Mouse (Mus musculus): ENCODE data around the gene Serpinb9. TPM values are rescaled to one million over a fixed set of nuclear protein-coding genes. Genes with fewer than 3 reads are reported as not detected.
"Not testable (repeated sequence)": the region's sequence is repeated elsewhere in the genome, so short reads cannot be mapped to it uniquely, and the experiment has no call there.

Gene Serpinb9
- polyA plus RNA-seq (2016; fragmentation: Nextera tagmentation; extraction: Ambion mirVana) = 2.1 and 2.4 TPM in 2 replicates

GRCm38 (mm10) chr13:33002950-33003349, at the start of gene Serpinb9:
TSS of gene Serpinb9 (plus strand) at chr13:33003250.
- Histone ChIP-seq H3K9ac (peak within 1 kb of the TSS; percentile 83), H3K27ac (peak within 1 kb of the TSS; percentile 90), H3K27me3 (replicated peaks) (no peaks in the 10 kb centered on the region), H3K9me3 (replicated peaks) (no peaks in the 10 kb centered on the region), H3K4me2 (peak within 1 kb of the TSS; percentile 79), H3K4me1 (peaks cover 33% of the 10 kb centered on the region), H3K36me3 (no peaks in the 10 kb centered on the region), H3K4me3 (peak within 1 kb of the TSS; percentile 62)
- no peak for ATAC-seq
- 76% methylated on average over 3 of the region's 3 CpGs for WGBS (ENCODE audit: insufficient replicate concordance)

DNA sequence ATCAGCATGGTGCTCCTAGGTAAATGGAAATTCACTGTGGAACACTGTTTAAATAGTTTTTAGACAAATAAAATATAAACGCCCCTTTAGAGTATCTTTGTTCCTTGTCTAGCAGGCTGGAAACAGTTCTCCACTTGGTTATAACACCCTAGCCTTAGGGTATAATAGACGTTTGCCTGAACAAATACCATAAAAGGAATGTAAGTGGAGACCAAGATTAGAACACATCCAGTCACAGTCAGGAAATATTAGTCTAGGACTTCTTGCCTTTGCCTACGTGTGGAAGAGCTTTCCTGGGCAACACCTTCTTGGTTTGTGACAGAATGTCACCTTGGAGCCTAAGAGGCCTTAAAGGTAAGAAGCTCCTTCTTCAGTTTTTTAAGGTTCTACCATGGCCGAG, 46.5 kb upstream of the Serpinb9 start:
- no peak overlapping the region for H3K4me3 ChIP-seq
- no peaks in the 10 kb centered on the region for H3K4me1 ChIP-seq
- H3K27me3 ChIP-seq (replicated peaks) = no peaks in the 10 kb centered on the region
- no peaks in the 10 kb centered on the region for H3K36me3 ChIP-seq
- no peak overlapping the region for H3K27ac ChIP-seq
- no peak overlapping the region for H3K9ac ChIP-seq
- WGBS (ENCODE audit: insufficient replicate concordance) = 50% methylated on average over 4 of the region's 4 CpGs
- no peaks in the 10 kb centered on the region for H3K9me3 ChIP-seq (replicated peaks)
- no peak overlapping the region for H3K4me2 ChIP-seq
- ATAC-seq = no peak

GRCm38 (mm10) chr13:32957917-32958316, 45.1 kb upstream of the Serpinb9 start:
- WGBS (ENCODE audit: insufficient replicate concordance) = 62% methylated on average over 4 of the region's 4 CpGs
- Histone ChIP-seq H3K27me3 (replicated peaks) (no peaks in the 10 kb centered on the region), H3K9me3 (replicated peaks) (no peaks in the 10 kb centered on the region), H3K4me3 (no peak overlapping the region), H3K27ac (no peak overlapping the region), H3K4me1 (peaks cover 4% of the 10 kb centered on the region), H3K4me2 (no peak overlapping the region), H3K9ac (no peak overlapping the region), H3K36me3 (no peaks in the 10 kb centered on the region)
- ATAC-seq = no peak

GRCm38 (mm10) chr13:32958521-32958920, 44.5 kb upstream of the Serpinb9 start:
- H3K4me1 ChIP-seq; H3K27ac ChIP-seq; H3K27me3 ChIP-seq (replicated peaks); H3K9me3 ChIP-seq (replicated peaks); H3K4me2 ChIP-seq; H3K4me3 ChIP-seq; H3K9ac ChIP-seq; H3K36me3 ChIP-seq; ATAC-seq: not testable (repeated sequence)
- 63% methylated on average over 7 of the region's 7 CpGs for WGBS (ENCODE audit: insufficient replicate concordance)

GRCm38 (mm10) chr13:32963990-32964753, 38.9 kb upstream of the Serpinb9 start:
- no peak for ATAC-seq
- Histone ChIP-seq H3K9ac (no peak overlapping the region), H3K4me2 (no peak overlapping the region), H3K27me3 (replicated peaks) (no peaks in the 10 kb centered on the region), H3K4me3 (no peak overlapping the region), H3K36me3 (no peaks in the 10 kb centered on the region), H3K27ac (peak overlapping the region; percentile 8), H3K4me1 (peaks cover 52% of the 10 kb centered on the region), H3K9me3 (replicated peaks) (no peaks in the 10 kb centered on the region)
- WGBS (ENCODE audit: insufficient replicate concordance) = 75% methylated on average over 9 of the region's 9 CpGs

DNA sequence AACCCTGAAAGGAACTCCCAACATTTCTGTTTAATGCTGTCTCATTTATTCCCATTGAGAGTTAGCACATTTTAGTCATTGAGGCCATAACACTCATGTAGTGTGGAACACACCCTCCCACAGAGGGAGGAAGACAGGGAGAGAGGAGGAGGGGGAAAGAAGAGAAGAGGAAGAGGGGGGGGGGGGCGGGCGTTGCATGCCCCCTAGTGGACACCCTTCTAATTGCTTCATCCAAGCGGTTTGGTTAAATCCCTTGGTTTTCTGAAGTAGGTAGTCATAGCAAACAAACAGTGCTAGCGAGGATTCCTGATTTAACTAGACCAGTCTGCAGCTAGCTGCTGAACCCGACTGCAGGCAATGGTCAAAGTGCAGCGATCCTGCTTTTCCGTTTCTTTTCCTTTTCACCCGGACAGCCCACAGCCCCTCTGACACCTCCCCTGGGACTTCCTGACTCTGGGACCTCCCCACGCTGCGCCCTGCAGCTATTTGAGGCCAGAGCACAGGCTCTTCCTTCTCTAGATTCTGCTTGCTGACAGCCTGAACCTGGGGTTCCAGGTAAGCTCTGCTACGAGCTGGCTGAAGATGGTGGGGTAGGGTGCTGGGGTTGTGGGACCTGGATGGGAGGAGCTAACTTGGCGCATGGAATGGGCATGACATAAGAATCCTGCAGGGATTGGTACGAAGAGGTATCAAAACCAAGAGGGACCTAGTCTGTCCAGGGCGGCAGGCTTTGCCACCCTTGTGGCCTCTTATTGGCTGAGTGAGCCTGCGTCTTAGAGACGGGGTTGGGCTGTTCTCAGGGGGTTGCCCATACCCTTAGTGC, 37.9 kb upstream of the Serpinb9 start, which contains the start of gene Serpinb6b:
TSS of gene Serpinb6b (plus strand) at position 221 of the 823 bp plus-strand sequence.
- 17% methylated on average over 16 of the region's 16 CpGs for whole genome bisulfite sequencing (ENCODE audit: insufficient replicate concordance)
- no peaks in the 10 kb centered on the region for H3K27me3 ChIP-seq (replicated peaks)

GRCm38 (mm10) chr13:32966116-32966515, 36.9 kb upstream of the Serpinb9 start:
- H3K36me3 ChIP-seq = no peaks in the 10 kb centered on the region
- no peak overlapping the region for H3K4me3 ChIP-seq
- H3K4me2 ChIP-seq = peak overlapping the region; percentile 75
- H3K9me3 ChIP-seq (replicated peaks) = no peaks in the 10 kb centered on the region
- WGBS (ENCODE audit: insufficient replicate concordance) = 28% methylated on average over 5 of the region's 5 CpGs
- peaks cover 71% of the 10 kb centered on the region for H3K4me1 ChIP-seq
- H3K27me3 ChIP-seq (replicated peaks) = no peaks in the 10 kb centered on the region
- H3K9ac ChIP-seq = peak overlapping the region; percentile 67
- H3K27ac ChIP-seq = peak overlapping the region; percentile 77
- ATAC-seq = no peak

More for the DNA sequence above, 37.9 kb upstream of the Serpinb9 start, which contains the start of gene Serpinb6b:
- H3K4me3 ChIP-seq = peak within 1 kb of the TSS; percentile 48
- peak; percentile 17; the same call in 1 of the 2 replicates for ATAC-seq
- peak within 1 kb of the TSS; percentile 75 for H3K4me2 ChIP-seq
- H3K36me3 ChIP-seq = no peaks in the 10 kb centered on the region
- H3K9me3 ChIP-seq (replicated peaks) = no peaks in the 10 kb centered on the region
- peaks cover 62% of the 10 kb centered on the region for H3K4me1 ChIP-seq
- H3K27ac ChIP-seq = peak within 1 kb of the TSS; percentile 77
- peak within 1 kb of the TSS; percentile 67 for H3K9ac ChIP-seq

GRCm38 (mm10) chr13:32967233-32967632, 35.8 kb upstream of the Serpinb9 start:
- H3K27ac ChIP-seq = peak overlapping the region; percentile 96
- H3K27me3 ChIP-seq (replicated peaks) = no peaks in the 10 kb centered on the region
- H3K9me3 ChIP-seq (replicated peaks) = no peaks in the 10 kb centered on the region
- peaks cover 79% of the 10 kb centered on the region for H3K4me1 ChIP-seq
- H3K4me3 ChIP-seq = no peak overlapping the region
- peak overlapping the region; percentile 20; the same call in 1 of the 2 replicates for H3K9ac ChIP-seq
- ATAC-seq = no peak
- 0 out of 2 replicates have a peak, but pooled peaks cover 3% of the 10 kb centered on the region for H3K36me3 ChIP-seq
- H3K4me2 ChIP-seq = no peak overlapping the region

GRCm38 (mm10) chr13:32968353-32968984, 34.6 kb upstream of the Serpinb9 start:
- no peaks in the 10 kb centered on the region for H3K9me3 ChIP-seq (replicated peaks)
- H3K36me3 ChIP-seq = 0 out of 2 replicates have a peak, but pooled peaks cover 3% of the 10 kb centered on the region
- H3K27ac ChIP-seq = peak overlapping the region; percentile 96
- peak; percentile 97 for ATAC-seq
- H3K9ac ChIP-seq = peak overlapping the region; percentile 78
- peak overlapping the region; percentile 52 for H3K4me3 ChIP-seq
- H3K4me1 ChIP-seq = peaks cover 74% of the 10 kb centered on the region
- H3K4me2 ChIP-seq = peak overlapping the region; percentile 78
- WGBS (ENCODE audit: insufficient replicate concordance) = 30% methylated on average over 5 of the region's 5 CpGs
- no peaks in the 10 kb centered on the region for H3K27me3 ChIP-seq (replicated peaks)

- peak overlapping the region; percentile 78 for H3K4me2 ChIP-seq
- H3K27ac ChIP-seq = peak overlapping the region; percentile 96
- ATAC-seq = peak; percentile 78
- H3K27me3 ChIP-seq (replicated peaks) = no peaks in the 10 kb centered on the region
- H3K4me3 ChIP-seq = peak overlapping the region; percentile 52
- H3K9ac ChIP-seq = peak overlapping the region; percentile 78
- H3K36me3 ChIP-seq = 0 out of 2 replicates have a peak, but pooled peaks cover 3% of the 10 kb centered on the region
- no peaks in the 10 kb centered on the region for H3K9me3 ChIP-seq (replicated peaks)
- H3K4me1 ChIP-seq = peaks cover 74% of the 10 kb centered on the region
- 49% methylated on average over 4 of the region's 4 CpGs for WGBS (ENCODE audit: insufficient replicate concordance)
Observed at GRCm38 (mm10) chr13:32968996-32969640, 33.9 kb upstream of the Serpinb9 start.

- H3K4me2 ChIP-seq = peak overlapping the region; percentile 78
- ATAC-seq = no peak; the same call in 1 of the 2 replicates
- no peaks in the 10 kb centered on the region for H3K9me3 ChIP-seq (replicated peaks)
- H3K36me3 ChIP-seq = 0 out of 2 replicates have a peak, but pooled peaks cover 3% of the 10 kb centered on the region
- peak overlapping the region; percentile 52 for H3K4me3 ChIP-seq
- 70% methylated on average over 1 of the region's 1 CpGs for WGBS (ENCODE audit: insufficient replicate concordance)
- peaks cover 71% of the 10 kb centered on the region for H3K4me1 ChIP-seq
- H3K27me3 ChIP-seq (replicated peaks) = no peaks in the 10 kb centered on the region
- H3K9ac ChIP-seq = peak overlapping the region; percentile 78
- peak overlapping the region; percentile 96 for H3K27ac ChIP-seq
Observed at GRCm38 (mm10) chr13:32969641-32970040, 33.4 kb upstream of the Serpinb9 start.

Data from liver, embryonic 12.5 days (tissue).